Mouse (Mus musculus) bone marrow, adult 2 months (tissue): Measurements from ENCODE around the gene Plekhg1.

Experiments used
- CTCF ChIP-seq: fragments of 200-500 bp; IDR thresholded peaks from 2 replicates; pipeline ENCODE4 v1.5.1; 2011; ENCODE audit warnings: low read length, control low read depth; ENCODE audit not compliant: control insufficient read depth, insufficient read depth
- POLR2A ChIP-seq: fragments of 200-500 bp; IDR thresholded peaks from 2 replicates; pipeline ENCODE4 v1.6.1; 2011; ENCODE audit warnings: low read depth, mild to moderate bottlenecking, control low read depth, low read length, borderline replicate concordance; ENCODE audit not compliant: control insufficient read depth

DNA sequence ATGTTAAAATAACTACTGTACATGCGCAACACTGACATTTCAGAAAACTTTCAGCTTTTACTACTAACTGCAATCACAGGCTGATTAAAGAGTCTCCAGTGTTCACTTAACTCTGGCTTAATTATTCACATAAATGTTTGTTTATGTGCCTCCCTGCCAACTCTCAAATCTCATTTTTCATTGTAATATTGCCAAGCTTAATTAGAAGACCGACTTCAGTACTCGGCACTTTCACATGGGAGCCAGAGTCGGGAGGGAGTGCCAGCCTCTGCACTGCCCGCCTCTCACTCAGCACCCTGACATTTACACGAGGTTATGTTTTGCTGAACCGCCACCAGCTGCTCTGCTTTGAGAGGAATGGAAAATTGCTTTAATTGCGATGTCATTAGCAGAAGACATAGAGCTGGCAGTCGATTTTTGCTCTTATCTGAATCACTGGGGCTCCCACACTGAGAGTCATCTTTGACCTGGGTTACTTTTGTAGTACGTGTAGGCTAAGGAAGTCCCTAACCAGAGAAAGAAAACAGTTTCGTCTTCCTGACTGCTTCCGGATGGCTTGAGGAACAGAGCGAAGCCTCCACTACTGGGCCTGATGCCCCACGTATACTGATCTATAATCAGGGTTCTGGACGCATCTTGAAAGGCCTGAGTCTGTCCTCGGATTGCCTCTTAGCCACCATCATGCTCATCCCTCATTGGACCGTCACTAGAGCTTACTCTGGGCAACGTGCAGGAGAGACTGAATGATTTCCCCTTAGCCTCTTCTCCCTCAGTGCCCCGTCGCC lies 180.4 kb downstream of the Plekhg1 start:
- TF ChIP-seq CTCF (no peak), POLR2A (no peak)
